Mouse (Mus musculus) splenic B cell, adult 2 months (primary cell): ENCODE results near the gene Rccd1.

Experiments
- DNase-seq: peaks from one replicate; pipeline ENCODE4 v3.0.0-alpha.2; 2011; ENCODE audit warnings: low read depth, low spot score
- H3K27me3 ChIP-seq: 2 replicates; pipeline ENCODE4 v1.6.1; 2012; ENCODE audit warnings: mild to moderate bottlenecking, low read length, moderate library complexity, mixed read lengths; ENCODE audit not compliant: control insufficient read depth, poor library complexity, insufficient read depth, severe bottlenecking
- H3K36me3 ChIP-seq: 2 replicates; pipeline ENCODE4 v1.6.1; 2012; ENCODE audit warnings: mild to moderate bottlenecking, low read length, moderate library complexity, mixed read lengths; ENCODE audit not compliant: control insufficient read depth, poor library complexity, insufficient read depth, severe bottlenecking

Gene Rccd1

DNA sequence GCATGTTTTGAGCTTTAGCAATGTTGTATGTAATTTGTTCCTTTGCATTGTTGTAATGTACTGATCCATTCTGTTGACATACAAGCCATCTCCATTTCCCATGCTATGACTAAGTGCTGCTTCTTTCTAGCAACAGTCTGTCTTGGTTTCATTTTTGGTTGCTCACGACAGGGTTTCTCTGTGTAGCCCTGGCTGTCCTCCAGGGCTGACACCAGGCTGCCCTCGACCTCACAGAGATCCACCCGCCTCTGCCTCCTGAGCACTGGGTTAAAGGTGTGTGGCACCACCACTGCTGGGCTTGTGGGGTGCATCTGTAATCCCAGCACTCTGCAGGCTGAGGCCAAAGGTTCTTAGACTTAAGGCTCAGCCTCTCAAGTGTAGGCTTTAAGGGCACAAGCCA is 24.7 kb downstream of the Rccd1 start:
- Histone ChIP-seq H3K36me3 (no peaks in the 10 kb centered on the region), H3K27me3 (no peaks in the 10 kb centered on the region)
- no peak for DNase-seq

DNA sequence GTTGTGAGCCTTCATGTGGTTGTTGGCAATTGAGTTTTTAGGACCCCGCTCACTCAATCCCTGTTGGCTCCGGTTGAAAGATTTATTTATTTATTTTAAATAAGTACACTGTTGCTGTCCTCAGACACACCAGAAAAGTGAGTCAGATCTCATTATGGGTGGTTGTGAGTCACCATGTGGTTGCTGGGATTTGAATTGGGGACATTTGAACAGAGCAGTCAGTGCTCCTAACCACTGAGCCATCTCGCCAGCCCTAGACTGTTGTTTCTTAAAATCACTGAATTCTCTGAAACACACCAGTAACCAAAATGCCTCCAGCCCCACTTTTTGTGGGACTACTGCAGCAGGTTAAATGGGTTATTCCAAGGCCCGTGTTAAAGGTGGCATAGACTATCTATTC is 25.5 kb downstream of the Rccd1 start:
- H3K36me3 ChIP-seq = no peaks in the 10 kb centered on the region
- no peak for DNase-seq

DNA sequence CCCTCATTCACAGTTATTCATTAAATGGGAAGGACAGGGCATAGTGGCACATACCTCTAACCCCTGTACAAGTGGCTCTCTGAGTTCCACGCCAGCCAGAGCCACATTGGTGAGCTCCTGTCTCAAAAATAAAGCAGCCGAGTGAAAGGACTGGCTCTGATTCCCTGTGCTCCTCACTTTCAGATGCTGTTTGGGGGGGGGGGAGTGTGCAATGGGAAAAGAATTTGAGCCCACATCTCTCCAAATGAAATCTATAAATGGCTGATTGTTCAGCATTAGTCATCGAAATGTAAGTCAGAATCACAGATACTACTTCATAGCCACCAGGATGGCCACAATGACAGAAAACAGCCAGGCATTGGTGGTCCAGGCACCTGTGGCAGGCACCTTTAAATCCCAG is 27.2 kb downstream of the Rccd1 start:
- Histone ChIP-seq H3K27me3 (no peaks in the 10 kb centered on the region), H3K36me3 (no peaks in the 10 kb centered on the region)
- DNase-seq = no peak

More for the DNA sequence above, 25.5 kb downstream of the Rccd1 start:
- H3K27me3 ChIP-seq = no peaks in the 10 kb centered on the region

DNA sequence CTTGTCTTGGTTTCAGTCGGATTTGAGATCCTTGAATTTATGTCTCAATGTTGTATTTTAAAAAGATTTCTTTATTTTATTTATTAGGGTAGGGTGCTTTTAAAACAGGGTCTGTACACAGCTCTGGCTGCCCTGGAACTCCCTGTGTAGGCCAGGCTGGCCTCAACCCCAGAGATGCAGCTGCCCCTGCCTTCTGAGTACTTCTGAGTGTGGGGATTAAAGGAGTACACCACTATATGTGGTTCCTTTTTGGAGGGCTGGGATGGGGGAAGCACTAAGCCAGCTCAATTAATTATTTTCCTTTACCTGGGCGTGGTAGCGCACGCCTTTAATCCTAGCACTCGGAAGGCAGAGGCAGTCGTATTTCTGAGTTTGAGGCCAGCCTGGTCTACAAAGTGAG is 27.8 kb downstream of the Rccd1 start:
- DNase-seq = no peak
- no peaks in the 10 kb centered on the region for H3K27me3 ChIP-seq

DNA sequence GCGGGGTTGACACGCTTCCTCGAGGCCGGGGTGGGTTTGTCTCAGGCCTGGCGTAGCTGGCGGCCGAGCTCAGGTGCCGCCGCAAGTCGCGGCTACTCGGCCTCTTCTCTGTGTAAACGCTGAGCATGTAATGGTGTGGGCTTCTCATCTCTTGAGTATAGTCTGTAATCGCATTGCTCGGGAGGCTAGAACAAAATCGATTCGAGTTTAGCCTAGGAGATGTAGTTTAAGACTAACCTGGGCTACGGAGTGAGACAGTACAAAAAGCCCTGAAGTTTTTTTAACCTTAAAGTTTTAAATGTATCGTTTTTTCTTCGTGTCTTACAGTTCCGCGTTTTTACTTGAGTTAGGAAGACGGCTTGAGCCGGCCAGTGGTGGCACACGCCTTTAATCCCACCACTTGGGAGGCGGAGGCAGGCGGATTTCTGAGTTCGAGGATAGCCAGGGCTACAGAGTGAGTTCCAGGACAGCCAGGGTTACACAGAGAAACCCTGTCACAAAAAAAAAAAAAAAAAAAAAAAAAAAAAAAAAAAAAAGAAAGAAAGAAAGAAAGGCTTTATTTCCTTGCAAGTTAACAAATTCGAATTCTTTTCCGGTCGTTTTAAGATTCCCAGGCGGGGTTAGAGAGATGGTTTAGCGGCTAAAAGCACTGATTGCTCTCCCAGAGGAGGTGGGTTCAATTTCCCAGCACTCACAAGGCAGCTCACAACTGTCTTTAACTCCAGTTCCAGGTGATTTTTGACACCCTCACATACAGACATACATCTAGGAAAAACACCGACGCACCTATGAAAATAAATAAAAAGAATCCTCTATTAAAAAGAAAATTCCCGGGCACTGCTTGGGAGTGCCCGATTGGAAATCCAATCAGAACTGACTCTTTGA is 29.2 kb downstream of the Rccd1 start:
- no peaks in the 10 kb centered on the region; the same call in 1 of the 2 replicates for H3K36me3 ChIP-seq
- no peak for DNase-seq

More for the DNA sequence above, 27.8 kb downstream of the Rccd1 start:
- H3K36me3 ChIP-seq = no peaks in the 10 kb centered on the region

DNA sequence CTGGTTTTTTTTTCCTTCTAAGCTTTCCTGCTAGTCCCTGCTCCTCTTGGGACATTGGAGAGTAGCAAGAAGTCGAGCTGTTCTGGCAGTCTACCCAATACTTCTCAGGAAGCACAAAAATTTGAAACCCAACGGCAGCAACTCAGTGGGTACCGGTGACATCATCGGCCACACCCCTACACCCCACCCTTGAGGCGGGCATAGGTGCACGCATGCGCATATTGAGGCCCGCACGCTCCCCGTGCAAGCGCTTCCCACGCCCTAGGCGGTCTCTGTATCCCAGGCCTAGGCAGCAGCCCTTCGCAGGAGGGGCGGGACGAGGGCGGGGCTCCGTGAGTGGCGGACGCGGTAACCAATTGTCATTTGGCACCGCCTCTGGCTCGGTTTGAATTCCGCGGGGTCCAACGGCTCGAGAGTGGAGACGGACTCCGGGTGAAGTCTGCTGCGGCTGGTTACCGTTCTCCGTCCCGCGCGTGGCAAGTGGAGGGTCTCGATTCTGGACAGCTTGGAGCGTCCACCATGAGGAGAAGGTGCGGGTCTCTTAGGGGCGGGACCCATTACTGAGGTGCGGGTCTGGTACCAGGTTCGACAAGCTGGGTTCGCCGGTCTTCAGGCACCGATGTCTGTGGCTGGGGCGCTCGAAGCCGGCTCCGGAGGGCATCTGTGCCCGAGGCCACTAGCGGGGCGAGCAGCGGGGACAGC is 30.0 kb downstream of the Rccd1 start, which contains the start of gene Prc1:
Gene Prc1 (plus strand): TSS at position 389 of the 702 bp plus-strand sequence.
- H3K27me3 ChIP-seq = no peaks in the 10 kb centered on the region
- peak; percentile 99 for DNase-seq
- no peaks in the 10 kb centered on the region; the same call in 1 of the 2 replicates for H3K36me3 ChIP-seq

More for the DNA sequence above, 29.2 kb downstream of the Rccd1 start:
- no peaks in the 10 kb centered on the region for H3K27me3 ChIP-seq

DNA sequence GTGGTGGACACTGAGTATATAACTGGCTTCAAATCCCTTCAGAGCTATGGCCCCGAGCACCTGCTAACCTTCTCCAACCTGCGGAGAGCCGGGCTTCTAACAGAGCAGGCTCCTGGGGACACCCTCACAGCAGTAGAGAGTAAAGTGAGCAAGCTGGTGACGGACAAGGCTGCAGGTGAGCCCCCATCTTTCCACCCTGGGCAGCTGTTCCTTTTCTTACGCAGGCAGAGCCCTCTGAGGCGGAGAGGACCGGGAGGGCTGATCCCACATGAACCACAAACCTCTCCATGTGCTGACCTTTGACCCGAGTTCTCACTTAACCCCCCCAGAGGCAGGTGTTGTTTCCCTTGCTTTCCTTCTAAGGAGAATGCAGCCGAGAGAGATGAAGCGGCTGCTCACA is 36.5 kb downstream of the Rccd1 start:
- Histone ChIP-seq H3K36me3 (peaks cover 19% of the 10 kb centered on the region), H3K27me3 (no peaks in the 10 kb centered on the region)
- no peak for DNase-seq

DNA sequence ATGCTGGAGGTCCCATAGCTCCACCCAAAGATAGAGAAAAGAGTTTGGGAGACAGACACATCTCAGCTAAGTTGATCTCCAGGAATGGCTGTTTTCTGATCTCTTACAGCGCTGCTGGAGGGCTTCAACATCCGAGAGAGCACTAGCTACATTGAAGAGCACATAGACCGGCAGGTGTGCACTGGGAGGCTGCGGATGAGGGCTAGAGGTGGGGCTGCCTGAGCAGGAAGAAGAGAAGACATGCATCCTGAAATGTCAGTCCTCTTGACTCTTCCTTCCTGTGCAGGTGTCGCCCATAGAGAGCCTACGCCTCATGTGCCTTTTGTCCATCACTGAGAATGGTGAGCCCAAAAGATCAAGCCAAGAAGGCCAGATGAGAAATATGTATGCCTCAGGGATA is 38.5 kb downstream of the Rccd1 start:
- no peak for DNase-seq

DNA sequence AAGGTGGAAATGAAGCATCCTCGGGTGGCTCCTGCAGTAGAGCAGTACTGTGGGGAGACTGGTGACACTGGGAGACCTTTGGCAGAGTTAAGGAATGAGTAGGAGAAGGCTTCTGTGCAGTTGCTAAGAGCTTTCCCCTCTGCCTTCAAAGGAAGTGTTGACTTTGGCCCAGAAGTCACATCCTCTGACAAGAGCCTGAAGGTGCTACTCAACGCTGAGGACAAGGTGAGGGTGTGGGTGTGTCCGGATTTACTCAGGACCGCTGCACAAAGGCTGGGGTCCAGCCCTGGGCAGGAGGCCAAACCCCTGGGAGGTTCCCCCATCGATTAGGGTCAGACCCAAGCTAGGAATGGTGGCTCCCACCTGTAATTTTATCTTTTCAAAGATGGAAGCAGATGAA is 39.9 kb downstream of the Rccd1 start:
- no peaks in the 10 kb centered on the region for H3K27me3 ChIP-seq
- no peak for DNase-seq

More for the DNA sequence above, 38.5 kb downstream of the Rccd1 start:
- H3K27me3 ChIP-seq = no peaks in the 10 kb centered on the region
- peaks cover 19% of the 10 kb centered on the region for H3K36me3 ChIP-seq

DNA sequence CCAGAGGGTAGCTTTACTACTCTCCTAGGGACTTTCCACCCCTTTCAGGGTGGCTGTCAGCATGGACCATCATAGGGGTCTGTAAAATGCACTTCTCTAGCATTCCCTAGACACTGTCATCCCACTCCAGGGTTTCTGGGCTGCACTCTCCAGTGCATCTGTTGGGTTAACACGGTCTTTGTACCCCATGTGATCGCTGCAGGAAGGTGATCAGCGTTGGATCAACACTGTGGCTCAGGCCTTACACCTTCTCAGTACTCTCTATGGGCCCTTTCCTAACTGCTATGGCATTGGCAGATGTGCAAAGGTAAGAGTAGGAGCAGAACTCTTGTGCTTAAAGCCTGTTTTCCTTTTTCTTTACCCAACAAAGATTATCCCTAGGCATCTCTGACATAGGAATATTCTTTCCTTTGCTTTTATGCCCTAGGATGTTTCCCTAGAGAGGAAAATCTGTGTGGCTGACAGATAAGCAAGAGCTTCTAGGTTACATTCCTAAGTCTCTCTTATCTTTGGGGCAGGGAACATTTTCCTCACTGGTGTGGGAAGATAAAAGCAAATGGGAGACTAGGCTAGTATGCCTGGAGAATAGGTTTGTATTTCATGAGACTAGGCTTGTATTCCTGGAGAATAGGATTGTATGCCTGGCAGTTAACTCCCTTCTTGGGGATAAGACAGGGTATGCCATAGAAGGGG is 40.9 kb downstream of the Rccd1 start:
- no peaks in the 10 kb centered on the region for H3K27me3 ChIP-seq
- DNase-seq = no peak
- peaks cover 23% of the 10 kb centered on the region for H3K36me3 ChIP-seq

More for the DNA sequence above, 39.9 kb downstream of the Rccd1 start:
- H3K36me3 ChIP-seq = peaks cover 23% of the 10 kb centered on the region

DNA sequence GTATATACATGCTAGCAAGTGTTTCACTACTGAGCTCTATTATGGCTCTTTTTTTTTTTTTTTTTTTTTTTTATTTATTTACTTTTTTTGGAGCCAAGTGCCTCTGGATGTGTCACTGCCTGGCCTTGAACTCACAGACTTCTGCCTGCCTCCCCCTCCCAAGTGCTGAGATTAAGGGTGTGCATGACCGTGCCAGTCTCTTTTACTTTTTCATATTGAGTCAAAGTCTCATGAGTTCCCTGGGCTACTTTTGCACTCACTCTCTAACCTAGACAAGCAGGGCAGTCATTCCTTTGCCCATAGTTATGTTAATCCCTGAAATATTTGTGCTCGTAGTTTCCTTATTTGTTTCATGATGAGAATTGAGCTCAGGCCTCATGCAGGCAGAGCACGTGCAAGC is 42.6 kb downstream of the Rccd1 start:
- Histone ChIP-seq H3K27me3 (no peaks in the 10 kb centered on the region), H3K36me3 (peaks cover 21% of the 10 kb centered on the region)
- DNase-seq = no peak

DNA sequence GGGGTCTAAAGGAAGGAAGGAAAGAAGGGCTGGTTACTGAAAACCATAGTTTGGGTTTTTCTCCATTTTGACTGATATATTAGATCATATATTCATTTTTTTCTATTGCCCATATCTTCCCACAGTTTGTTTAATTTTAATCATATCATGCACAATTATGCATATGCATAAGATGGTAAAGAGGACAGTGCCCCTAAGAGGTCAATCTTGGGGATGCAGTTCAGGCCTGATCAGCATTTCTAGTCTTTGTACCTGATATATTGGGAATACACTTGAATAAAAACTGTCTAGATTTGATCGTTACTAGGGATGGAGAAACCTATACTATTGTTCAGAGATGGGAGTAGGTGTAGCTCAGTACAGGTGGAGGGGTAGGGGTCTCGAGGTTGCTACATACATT is 43.3 kb downstream of the Rccd1 start:
- Histone ChIP-seq H3K36me3 (peaks cover 26% of the 10 kb centered on the region), H3K27me3 (no peaks in the 10 kb centered on the region)
- DNase-seq = peak; percentile 41

DNA sequence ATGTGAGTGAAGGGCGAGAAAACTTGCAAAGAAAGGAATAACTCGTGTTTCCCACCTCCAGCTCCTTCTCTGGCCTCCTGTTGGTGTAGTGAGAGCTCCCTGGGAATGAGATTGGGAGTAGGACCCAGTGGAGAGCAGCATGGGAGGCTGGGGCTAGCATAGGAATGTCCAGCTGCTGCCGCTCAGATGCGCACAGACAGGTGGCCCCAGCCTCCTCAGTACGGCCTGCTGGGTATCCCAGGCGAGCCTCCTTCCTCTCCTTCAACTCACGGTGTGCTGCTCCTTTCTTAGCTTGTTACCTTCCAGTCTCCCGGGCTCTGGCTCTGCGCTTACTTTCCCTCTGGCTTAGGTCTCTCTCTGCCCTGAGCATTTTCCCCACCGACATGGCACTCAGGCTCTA is 44.2 kb downstream of the Rccd1 start:
- peaks cover 25% of the 10 kb centered on the region for H3K36me3 ChIP-seq
- no peaks in the 10 kb centered on the region for H3K27me3 ChIP-seq
- no peak for DNase-seq

DNA sequence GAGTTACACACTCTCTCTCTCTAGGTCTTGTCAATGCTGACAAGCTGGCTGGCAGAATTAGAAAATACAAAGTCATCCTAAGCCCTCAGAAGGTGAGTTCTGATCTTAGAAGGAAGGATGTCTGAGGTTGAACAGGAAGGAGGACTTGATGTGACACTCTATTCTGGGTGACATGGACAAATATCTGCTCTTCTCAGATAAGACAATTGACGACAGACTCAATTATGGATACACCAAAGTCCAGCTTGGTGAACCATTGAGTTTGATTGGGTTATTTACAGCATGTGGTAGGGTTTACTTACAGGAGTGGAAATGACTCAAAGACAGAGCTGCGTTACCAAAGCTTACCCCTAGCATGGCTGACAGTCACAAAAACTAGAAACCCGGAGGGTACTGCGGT is 47.9 kb downstream of the Rccd1 start:
- DNase-seq = no peak

DNA sequence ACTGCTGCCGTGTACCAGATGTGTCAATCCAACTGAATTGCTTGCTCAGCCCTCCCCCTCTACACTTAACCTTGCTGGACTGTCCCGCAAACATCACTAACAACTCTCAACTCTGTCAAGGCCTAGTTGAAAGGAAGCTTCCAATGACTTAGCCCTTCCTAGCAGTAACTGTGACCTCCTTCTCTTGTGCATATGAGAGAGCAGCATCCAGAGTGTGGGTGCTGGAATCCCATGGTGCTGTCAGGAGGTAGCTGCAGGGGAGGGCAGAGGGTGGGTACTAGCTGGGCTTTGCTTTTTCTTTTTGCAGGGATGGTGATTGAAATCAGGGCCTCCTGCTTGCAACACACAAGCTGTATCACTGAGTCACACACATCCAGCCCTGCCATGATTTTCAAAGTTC is 50.8 kb downstream of the Rccd1 start:
- Histone ChIP-seq H3K27me3 (no peaks in the 10 kb centered on the region), H3K36me3 (peaks cover 15% of the 10 kb centered on the region; the same call in 1 of the 2 replicates)
- DNase-seq = no peak

More for the DNA sequence above, 47.9 kb downstream of the Rccd1 start:
- no peaks in the 10 kb centered on the region for H3K27me3 ChIP-seq
- H3K36me3 ChIP-seq = peaks cover 19% of the 10 kb centered on the region
